Mouse (Mus musculus): Measurements from ENCODE around the gene Rif1.
A peak's percentile ranks its signal among the peaks of the same experiment; 100 is the strongest.

Rif1 gene

GRCm38 (mm10) chr2:52072491-52073140 lies at the start of gene Rif1:
Gene Rif1, plus strand, starts transcription at chr2:52072832.
- peak; percentile 88 for DNase-seq

- no peak for DNase-seq
These were observed 45.6 kb upstream of the Rif1 start for GRCm38 (mm10) chr2:52027061-52027460.

- no peak for DNase-seq
These were observed 43.2 kb upstream of the Rif1 start for GRCm38 (mm10) chr2:52029426-52029825.

GRCm38 (mm10) chr2:52031491-52031890 lies 41.1 kb upstream of the Rif1 start:
- no peak for DNase-seq

- DNase-seq, result no peak
These were observed 38.0 kb upstream of the Rif1 start for GRCm38 (mm10) chr2:52034601-52035000.

GRCm38 (mm10) chr2:52035144-52035543 lies 37.5 kb upstream of the Rif1 start:
- no peak for DNase-seq

GRCm38 (mm10) chr2:52036929-52037595 lies 35.6 kb upstream of the Rif1 start:
- no peak for DNase-seq

GRCm38 (mm10) chr2:52037882-52038281 lies 34.8 kb upstream of the Rif1 start, which contains the start of gene Tnfaip6:
Gene Tnfaip6, plus strand, starts transcription at chr2:52038009.
- peak; percentile 24 for DNase-seq

- DNase-seq, result no peak
These were observed 34.1 kb upstream of the Rif1 start for GRCm38 (mm10) chr2:52038558-52038957.

GRCm38 (mm10) chr2:52039083-52039801 lies 33.4 kb upstream of the Rif1 start:
- DNase-seq, result no peak

GRCm38 (mm10) chr2:52042132-52042531 lies 30.5 kb upstream of the Rif1 start:
- no peak for DNase-seq

- DNase-seq, result peak; percentile 33
These were observed 29.9 kb upstream of the Rif1 start for GRCm38 (mm10) chr2:52042714-52043113.

- DNase-seq, result no peak
These were observed 29.1 kb upstream of the Rif1 start for GRCm38 (mm10) chr2:52043485-52043884.

GRCm38 (mm10) chr2:52046032-52046431 lies 26.6 kb upstream of the Rif1 start:
- DNase-seq, result no peak

- no peak for DNase-seq
These were observed 21.8 kb upstream of the Rif1 start for GRCm38 (mm10) chr2:52050823-52051222.

GRCm38 (mm10) chr2:52052335-52052734 lies 20.3 kb upstream of the Rif1 start:
- no peak for DNase-seq

GRCm38 (mm10) chr2:52053502-52053901 lies 19.1 kb upstream of the Rif1 start:
- DNase-seq, result no peak

- DNase-seq, result no peak
These were observed 17.0 kb upstream of the Rif1 start for GRCm38 (mm10) chr2:52055616-52056015.

GRCm38 (mm10) chr2:52057099-52057498 lies 15.5 kb upstream of the Rif1 start:
- DNase-seq, result no peak

GRCm38 (mm10) chr2:52057681-52058080 lies 15.0 kb upstream of the Rif1 start:
- DNase-seq, result no peak

GRCm38 (mm10) chr2:52068641-52069040 lies 4.0 kb upstream of the Rif1 start:
- no peak for DNase-seq

GRCm38 (mm10) chr2:52070816-52071215 lies 1.8 kb upstream of the Rif1 start:
- no peak for DNase-seq

- peak; percentile 43 for DNase-seq
These were observed 1.2 kb upstream of the Rif1 start for GRCm38 (mm10) chr2:52071241-52071991.

All from cerebellum, adult 9-10 months (tissue).